Mouse (Mus musculus) neural tube, embryonic 15.5 days (tissue): ENCODE measurements around the gene Dusp1. TPM values are rescaled to one million over a fixed set of nuclear protein-coding genes. Genes with fewer than 3 reads are reported as not detected.

Experiments used
- ATAC-seq: fragments of 200-750 bp; cut with Nextera tagmentation; 2 replicates; pipeline ENCODE4 v1.8.0; 2017; ENCODE audit warnings: mild to moderate bottlenecking, moderate TSS enrichment, moderate library complexity; ENCODE audit not compliant: low FRiP score
- H3K27ac ChIP-seq: fragments of 300-500 bp; sonication (generic); replicated peaks from 2 replicates; pipeline ENCODE4 v1.5.1; 2015; ENCODE audit warnings: mild to moderate bottlenecking, inconsistent platforms
- H3K27me3 ChIP-seq: fragments of 300-500 bp; sonication (generic); replicated peaks from 2 replicates; pipeline ENCODE4 v1.6.1; 2015; ENCODE audit warnings: inconsistent platforms
- H3K36me3 ChIP-seq: fragments of 300-500 bp; sonication (generic); 2 replicates; pipeline ENCODE4 v1.6.1; 2015; ENCODE audit warnings: inconsistent platforms
- H3K4me1 ChIP-seq: fragments of 300-500 bp; sonication (generic); 2 replicates; pipeline ENCODE4 v1.6.1; 2015; ENCODE audit warnings: inconsistent platforms
- H3K4me2 ChIP-seq: fragments of 300-500 bp; sonication (generic); 2 replicates; pipeline ENCODE4 v1.6.1; 2015; ENCODE audit warnings: inconsistent platforms, mild to moderate bottlenecking, moderate library complexity
- H3K4me3 ChIP-seq: fragments of 300-500 bp; sonication (generic); replicated peaks from 2 replicates; pipeline ENCODE4 v1.5.1; 2015; ENCODE audit warnings: mild to moderate bottlenecking, inconsistent platforms
- H3K9ac ChIP-seq: fragments of 300-500 bp; sonication (generic); replicated peaks from 2 replicates; pipeline ENCODE4 v1.6.1; 2015; ENCODE audit warnings: mild to moderate bottlenecking, inconsistent platforms
- H3K9me3 ChIP-seq: fragments of 300-500 bp; sonication (generic); replicated peaks from 2 replicates; pipeline ENCODE4 v1.6.1; 2016; ENCODE audit warnings: inconsistent platforms
- WGBS: fragments of 180-500 bp; shearing (Covaris S2); methylation state at CpG from one replicate; pipeline ENCODE4 v1.1.7; 2015; ENCODE audit warnings: mixed read lengths; 5-methylcytosine and 5-hydroxymethylcytosine counted together
- polyA plus RNA-seq: library from polyadenylated mRNA; unstranded; fragments of >200 nt; fragmentation: Nextera tagmentation; extraction: Ambion mirVana; gene quantifications from 2 replicates; pipeline ENCODE4 v1.2.1, GENCODE M21; 2015

Dusp1 gene
- polyA plus RNA-seq, 1 experiment from 2014 or later: 25.0 TPM

GRCm38 (mm10) chr17:26598845-26599244 is 36.9 kb upstream of the Dusp1 start:
- Histone ChIP-seq H3K9me3 (no peaks in the 10 kb centered on the region), H3K4me3 (no peak overlapping the region), H3K36me3 (no peaks in the 10 kb centered on the region), H3K27me3 (no peaks in the 10 kb centered on the region), H3K27ac (no peak overlapping the region), H3K4me1 (peaks cover 64% of the 10 kb centered on the region), H3K4me2 (no peak overlapping the region), H3K9ac (no peak overlapping the region)
- ATAC-seq: no peak
- 90% methylated on average over 5 of the region's 5 CpGs for WGBS

- H3K27ac ChIP-seq: peak overlapping the region; percentile 18
- H3K9me3 ChIP-seq: no peaks in the 10 kb centered on the region
- 84% methylated on average over 6 of the region's 6 CpGs for WGBS
- peaks cover 46% of the 10 kb centered on the region for H3K4me1 ChIP-seq
- no peak overlapping the region for H3K9ac ChIP-seq
- H3K36me3 ChIP-seq: no peaks in the 10 kb centered on the region
- no peaks in the 10 kb centered on the region for H3K27me3 ChIP-seq
- no peak overlapping the region for H3K4me3 ChIP-seq
- no peak for ATAC-seq
- H3K4me2 ChIP-seq: no peak overlapping the region
Measured at GRCm38 (mm10) chr17:26596856-26597481, 35.0 kb upstream of the Dusp1 start.

GRCm38 (mm10) chr17:26596168-26596658 is 34.3 kb upstream of the Dusp1 start:
- Histone ChIP-seq H3K27me3 (no peaks in the 10 kb centered on the region), H3K4me3 (no peak overlapping the region), H3K27ac (peak overlapping the region; percentile 18), H3K36me3 (no peaks in the 10 kb centered on the region), H3K4me2 (0 out of 2 replicates have a peak overlapping the region, but pooled peaks have one; percentile 9), H3K9ac (no peak overlapping the region), H3K9me3 (no peaks in the 10 kb centered on the region), H3K4me1 (peaks cover 39% of the 10 kb centered on the region)
- WGBS: 51% methylated on average over 7 of the region's 7 CpGs
- peak; percentile 35; the same call in 1 of the 2 replicates for ATAC-seq

GRCm38 (mm10) chr17:26595448-26596167 is 33.7 kb upstream of the Dusp1 start:
- Histone ChIP-seq H3K4me1 (peaks cover 34% of the 10 kb centered on the region), H3K4me3 (no peak overlapping the region), H3K4me2 (0 out of 2 replicates have a peak overlapping the region, but pooled peaks have one; percentile 9), H3K27me3 (no peaks in the 10 kb centered on the region), H3K9ac (no peak overlapping the region), H3K36me3 (0 out of 2 replicates have a peak, but pooled peaks cover 2% of the 10 kb centered on the region), H3K9me3 (no peaks in the 10 kb centered on the region), H3K27ac (peak overlapping the region; percentile 61)
- WGBS: 65% methylated on average over 7 of the region's 7 CpGs
- no peak for ATAC-seq

GRCm38 (mm10) chr17:26594958-26595357 is 33.0 kb upstream of the Dusp1 start:
- Histone ChIP-seq H3K9ac (no peak overlapping the region), H3K27me3 (no peaks in the 10 kb centered on the region), H3K27ac (peak overlapping the region; percentile 61), H3K4me2 (no peak overlapping the region), H3K4me1 (peaks cover 34% of the 10 kb centered on the region), H3K36me3 (0 out of 2 replicates have a peak, but pooled peaks cover 2% of the 10 kb centered on the region), H3K9me3 (no peaks in the 10 kb centered on the region), H3K4me3 (no peak overlapping the region)
- ATAC-seq: no peak
- WGBS: 87% methylated on average over 7 of the region's 7 CpGs

GRCm38 (mm10) chr17:26594171-26594570 is 32.2 kb upstream of the Dusp1 start:
- H3K4me2 ChIP-seq: no peak overlapping the region
- 0 out of 2 replicates have a peak, but pooled peaks cover 2% of the 10 kb centered on the region for H3K36me3 ChIP-seq
- H3K4me1 ChIP-seq: peaks cover 32% of the 10 kb centered on the region
- no peak overlapping the region for H3K9ac ChIP-seq
- no peaks in the 10 kb centered on the region for H3K9me3 ChIP-seq
- H3K27ac ChIP-seq: no peak overlapping the region
- WGBS: 80% methylated on average over 7 of the region's 7 CpGs
- H3K4me3 ChIP-seq: no peak overlapping the region
- ATAC-seq: no peak
- H3K27me3 ChIP-seq: no peaks in the 10 kb centered on the region

GRCm38 (mm10) chr17:26593199-26593598 is 31.3 kb upstream of the Dusp1 start:
- no peak for ATAC-seq
- Histone ChIP-seq H3K4me2 (no peak overlapping the region), H3K27me3 (no peaks in the 10 kb centered on the region), H3K27ac (no peak overlapping the region), H3K9ac (no peak overlapping the region), H3K4me1 (peaks cover 29% of the 10 kb centered on the region), H3K4me3 (no peak overlapping the region), H3K36me3 (0 out of 2 replicates have a peak, but pooled peaks cover 2% of the 10 kb centered on the region), H3K9me3 (no peaks in the 10 kb centered on the region)
- 98% methylated on average over 5 of the region's 5 CpGs for WGBS

GRCm38 (mm10) chr17:26592510-26592909 is 30.6 kb upstream of the Dusp1 start:
- no peaks in the 10 kb centered on the region for H3K27me3 ChIP-seq
- 91% methylated on average over 4 of the region's 4 CpGs for WGBS
- H3K4me3 ChIP-seq: no peak overlapping the region
- no peak overlapping the region for H3K9ac ChIP-seq
- peaks cover 2% of the 10 kb centered on the region; the same call in 1 of the 2 replicates for H3K36me3 ChIP-seq
- no peak overlapping the region for H3K27ac ChIP-seq
- H3K9me3 ChIP-seq: no peaks in the 10 kb centered on the region
- no peak for ATAC-seq
- H3K4me1 ChIP-seq: peaks cover 29% of the 10 kb centered on the region
- H3K4me2 ChIP-seq: no peak overlapping the region

- 92% methylated on average over 12 of the region's 12 CpGs for WGBS
Measured at GRCm38 (mm10) chr17:26587961-26588487, 26.1 kb upstream of the Dusp1 start.

GRCm38 (mm10) chr17:26584558-26585136 is 22.7 kb upstream of the Dusp1 start:
- Histone ChIP-seq H3K36me3 (no peaks in the 10 kb centered on the region; the same call in 1 of the 2 replicates), H3K27ac (peak overlapping the region; percentile 69), H3K9ac (no peak overlapping the region), H3K27me3 (no peaks in the 10 kb centered on the region), H3K4me2 (0 out of 2 replicates have a peak overlapping the region, but pooled peaks have one; percentile 3), H3K9me3 (no peaks in the 10 kb centered on the region), H3K4me1 (peaks cover 35% of the 10 kb centered on the region), H3K4me3 (no peak overlapping the region)
- peak; percentile 41 for ATAC-seq
- WGBS: 59% methylated on average over 15 of the region's 15 CpGs

More at GRCm38 (mm10) chr17:26587961-26588487, 26.1 kb upstream of the Dusp1 start:
- no peaks in the 10 kb centered on the region for H3K27me3 ChIP-seq
- ATAC-seq: no peak
- peaks cover 2% of the 10 kb centered on the region; the same call in 1 of the 2 replicates for H3K36me3 ChIP-seq
- H3K27ac ChIP-seq: no peak overlapping the region
- no peak overlapping the region for H3K9ac ChIP-seq
- no peak overlapping the region for H3K4me2 ChIP-seq
- peaks cover 21% of the 10 kb centered on the region for H3K4me1 ChIP-seq
- H3K4me3 ChIP-seq: no peak overlapping the region
- no peaks in the 10 kb centered on the region for H3K9me3 ChIP-seq

GRCm38 (mm10) chr17:26584063-26584462 is 22.1 kb upstream of the Dusp1 start:
- ATAC-seq: no peak
- Histone ChIP-seq H3K27ac (peak overlapping the region; percentile 69), H3K36me3 (no peaks in the 10 kb centered on the region; the same call in 1 of the 2 replicates), H3K27me3 (no peaks in the 10 kb centered on the region), H3K9me3 (no peaks in the 10 kb centered on the region), H3K4me1 (peaks cover 35% of the 10 kb centered on the region), H3K9ac (no peak overlapping the region), H3K4me3 (no peak overlapping the region), H3K4me2 (0 out of 2 replicates have a peak overlapping the region, but pooled peaks have one; percentile 3)
- WGBS: 72% methylated on average over 4 of the region's 4 CpGs
